Mouse (Mus musculus) embryo, embryonic 9.5 days (tissue): ENCODE results near the gene Lrpap1.

ENCODE experiments used
- DNase-seq: peaks from one replicate; pipeline ENCODE4 v3.0.0-alpha.2; 2017; ENCODE audit errors: extremely low spot score

Lrpap1 gene

DNA sequence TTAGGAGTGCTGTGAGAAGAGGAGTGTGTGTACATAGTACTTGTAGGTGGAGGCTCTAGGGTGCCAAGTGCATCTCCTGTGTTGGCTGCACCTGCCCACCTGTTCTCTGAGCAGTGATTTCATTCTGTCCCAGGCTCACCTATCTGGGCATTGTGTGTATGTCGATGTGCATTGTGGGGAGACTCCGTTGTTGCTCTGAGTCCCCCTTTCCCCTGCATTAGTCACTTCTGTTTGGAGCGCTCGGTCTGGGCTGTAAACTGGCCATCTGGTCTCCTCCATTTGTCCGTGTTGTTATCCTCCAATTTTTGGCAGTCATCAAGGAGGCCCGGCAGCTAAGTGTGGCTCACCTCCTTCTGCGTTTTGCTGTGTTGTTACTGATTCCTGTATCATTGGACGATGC, 14.5 kb upstream of the Lrpap1 start:
- no peak for DNase-seq

DNA sequence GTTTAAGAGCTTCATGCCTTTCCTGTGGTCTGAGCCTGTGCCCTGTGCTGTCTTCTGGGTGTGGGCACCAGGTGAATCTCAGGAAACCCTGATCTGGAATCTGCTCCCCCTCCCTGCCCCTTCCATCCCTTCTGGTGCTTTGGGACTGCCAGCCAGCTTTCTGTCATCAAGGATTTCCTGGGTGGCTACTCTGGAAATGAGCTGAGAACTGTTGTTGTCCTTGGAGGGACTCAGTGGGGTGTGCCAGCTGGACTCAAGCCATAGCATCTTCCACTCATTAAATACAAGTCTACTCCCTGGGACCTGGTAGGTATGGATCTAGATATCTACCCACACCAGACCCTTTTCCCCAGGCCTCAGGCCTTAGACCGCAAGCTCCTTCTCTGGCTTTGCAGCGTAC, 12.9 kb upstream of the Lrpap1 start:
- no peak for DNase-seq

DNA sequence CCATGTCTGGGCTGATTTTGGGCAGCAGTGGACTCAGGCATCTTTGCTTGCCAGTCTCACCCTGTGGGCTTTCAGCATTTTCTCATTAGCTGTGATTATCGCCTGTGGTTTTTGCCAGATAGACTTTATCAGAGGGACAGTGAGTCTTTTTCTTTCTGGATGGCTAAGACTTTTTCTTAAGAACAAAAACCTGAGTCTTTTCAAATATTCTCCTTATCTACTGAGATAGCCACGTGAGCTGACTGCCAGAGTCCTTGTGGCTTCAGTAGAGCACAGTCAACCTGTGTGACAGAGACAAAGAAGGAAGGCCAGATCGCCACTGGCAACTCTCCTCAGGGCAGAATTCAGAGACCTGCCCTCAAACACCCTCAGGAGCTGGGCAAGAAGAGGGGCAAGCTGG, 12.1 kb upstream of the Lrpap1 start:
- no peak for DNase-seq

GRCm38 (mm10) chr5:35116002-35116401, 10.4 kb upstream of the Lrpap1 start:
- no peak for DNase-seq

GRCm38 (mm10) chr5:35112444-35112843, 6.9 kb upstream of the Lrpap1 start:
- no peak for DNase-seq

GRCm38 (mm10) chr5:35105922-35106298, 344 bp upstream of the Lrpap1 start:
- no peak for DNase-seq

DNA sequence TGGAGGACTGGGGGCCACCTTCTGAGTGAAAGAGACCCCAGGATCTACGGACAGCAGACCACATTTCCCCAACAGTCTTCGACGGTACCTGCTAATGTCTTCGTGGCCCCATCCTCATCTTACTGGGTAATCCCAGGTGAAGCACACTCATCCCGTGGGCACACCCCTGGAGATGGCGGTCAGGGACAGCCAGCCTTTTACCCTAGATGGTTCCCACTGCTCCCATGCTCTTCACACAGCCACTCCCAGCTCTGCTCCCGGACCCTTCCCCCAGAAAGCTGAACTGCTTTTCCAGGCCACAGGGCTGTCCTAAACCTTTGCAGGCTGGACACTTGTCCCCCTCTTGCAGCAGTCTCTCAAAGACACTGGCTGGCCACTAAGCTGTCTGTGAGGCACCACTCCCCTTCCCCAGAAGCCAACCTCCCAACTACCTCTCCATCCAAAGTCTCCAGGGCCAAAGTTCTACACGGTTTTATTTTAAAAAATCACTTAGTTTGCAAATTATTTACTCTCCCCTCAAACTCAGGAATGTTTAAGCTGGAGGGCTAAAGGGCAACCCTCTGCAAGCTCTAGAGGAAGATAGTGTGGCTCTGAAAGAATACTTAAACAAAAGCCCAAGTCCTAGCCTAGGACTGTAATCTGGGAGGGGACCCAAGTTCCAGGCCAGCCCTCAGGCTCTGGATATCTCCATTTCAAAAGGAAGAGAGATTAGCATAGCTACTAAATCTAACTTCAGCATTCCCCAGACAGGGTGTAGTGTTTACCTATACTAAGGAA, 1.2 kb downstream of the Lrpap1 start:
- DNase-seq = no peak

DNA sequence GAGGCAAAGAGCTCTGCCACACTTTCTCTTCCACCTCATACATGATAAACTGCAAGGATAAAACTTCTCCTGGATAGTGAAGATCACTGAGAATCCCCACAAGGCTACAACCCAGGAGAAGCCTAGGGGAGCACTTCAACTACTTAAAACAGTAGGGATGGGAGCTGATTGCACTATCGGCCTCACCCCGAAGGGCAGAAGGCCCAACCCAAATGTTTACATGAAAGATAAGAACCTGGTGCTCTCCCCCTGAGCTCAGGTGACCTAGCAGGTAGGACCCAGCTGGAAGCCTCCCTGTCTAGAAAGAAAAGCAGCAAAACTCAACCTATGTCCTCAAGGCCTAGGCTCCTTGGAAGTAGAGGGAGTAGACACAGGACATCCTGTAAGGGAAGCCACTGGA, 2.0 kb downstream of the Lrpap1 start:
- no peak for DNase-seq

- DNase-seq = no peak
Observed at GRCm38 (mm10) chr5:35103086-35103485, 2.5 kb downstream of the Lrpap1 start.

DNA sequence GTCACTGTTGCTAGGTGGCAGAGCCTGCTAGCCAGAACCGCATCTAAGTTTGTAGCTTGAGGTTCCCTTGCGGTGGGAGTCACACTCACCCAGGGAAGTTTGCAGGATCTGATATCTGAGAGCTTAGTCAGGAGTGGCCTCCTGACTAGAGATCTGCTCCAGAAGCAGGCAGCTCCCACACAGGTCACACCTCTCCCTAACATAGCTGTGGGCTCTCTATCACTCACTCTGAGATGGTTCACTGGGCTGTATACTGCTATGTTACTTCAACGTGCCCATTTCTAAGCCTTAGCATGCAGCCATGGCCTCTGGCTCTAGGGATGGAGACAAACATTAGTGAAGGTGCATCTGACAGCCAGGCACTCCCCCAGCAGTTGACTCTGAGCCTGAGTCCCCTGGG, 13.9 kb downstream of the Lrpap1 start:
- DNase-seq = no peak

GRCm38 (mm10) chr5:35089614-35089963, 16.0 kb downstream of the Lrpap1 start:
- DNase-seq = no peak

DNA sequence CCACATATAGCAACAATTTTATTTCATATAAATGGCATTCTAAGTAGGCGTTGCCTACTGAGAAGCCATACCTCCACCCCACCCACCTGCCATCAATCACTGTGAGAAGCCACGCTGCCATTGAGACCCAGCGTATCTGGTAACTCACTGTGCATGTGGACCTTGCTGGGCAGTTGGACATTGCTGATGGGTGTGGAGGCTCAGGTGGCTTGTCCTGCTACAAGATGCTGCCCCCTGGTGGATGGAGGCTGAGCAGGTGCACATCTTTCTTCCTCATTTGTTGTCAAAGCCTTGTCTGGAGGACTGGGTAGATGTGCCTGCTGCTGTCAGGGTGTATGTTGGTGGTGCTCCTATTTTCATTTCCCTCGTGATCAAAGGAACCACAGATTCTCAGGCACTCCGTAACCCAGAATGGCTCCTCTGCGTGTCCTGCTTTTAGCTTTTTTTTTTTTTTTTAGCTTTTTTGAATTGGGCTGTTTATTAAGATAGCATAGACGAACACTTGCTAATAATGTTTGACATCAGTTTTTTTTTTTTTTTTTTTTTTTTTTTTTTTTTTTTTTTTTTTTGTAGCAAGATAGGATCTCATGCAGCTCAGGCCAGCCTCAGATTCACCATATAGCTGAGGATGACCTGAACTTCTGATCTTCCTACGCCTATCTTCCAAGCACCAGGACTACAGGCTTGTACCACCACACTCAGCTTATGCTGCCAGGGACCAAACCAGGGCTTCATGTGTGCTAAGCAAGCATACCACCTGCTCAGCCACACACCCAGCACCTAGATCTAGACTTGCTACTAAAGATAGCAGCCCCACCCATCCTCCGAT, 16.6 kb downstream of the Lrpap1 start:
- peak; percentile 70 for DNase-seq

- no peak for DNase-seq
Observed at GRCm38 (mm10) chr5:35084913-35085312, 20.7 kb downstream of the Lrpap1 start.

DNA sequence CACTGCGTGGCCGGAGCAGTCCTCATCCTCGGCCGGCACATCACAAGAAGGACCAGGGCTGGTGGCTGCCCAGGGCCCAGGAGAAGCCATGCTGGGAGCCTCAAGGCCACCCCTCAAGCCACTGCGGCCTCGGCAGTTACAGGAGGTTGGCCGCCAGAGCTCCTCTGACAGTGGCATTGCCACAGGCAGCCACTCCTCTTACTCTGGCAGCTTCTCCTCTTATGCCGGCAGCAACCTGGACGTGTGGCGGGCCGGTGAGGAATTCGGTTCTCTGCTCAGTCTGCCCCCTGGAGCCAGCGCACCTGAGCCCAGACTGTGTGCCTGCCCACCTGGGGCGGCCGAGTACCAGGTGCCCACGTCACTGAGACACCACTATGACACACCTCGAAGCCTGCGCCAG, 26.5 kb downstream of the Lrpap1 start:
- no peak for DNase-seq

- DNase-seq = no peak
Observed at GRCm38 (mm10) chr5:35076369-35076768, 29.2 kb downstream of the Lrpap1 start.

DNA sequence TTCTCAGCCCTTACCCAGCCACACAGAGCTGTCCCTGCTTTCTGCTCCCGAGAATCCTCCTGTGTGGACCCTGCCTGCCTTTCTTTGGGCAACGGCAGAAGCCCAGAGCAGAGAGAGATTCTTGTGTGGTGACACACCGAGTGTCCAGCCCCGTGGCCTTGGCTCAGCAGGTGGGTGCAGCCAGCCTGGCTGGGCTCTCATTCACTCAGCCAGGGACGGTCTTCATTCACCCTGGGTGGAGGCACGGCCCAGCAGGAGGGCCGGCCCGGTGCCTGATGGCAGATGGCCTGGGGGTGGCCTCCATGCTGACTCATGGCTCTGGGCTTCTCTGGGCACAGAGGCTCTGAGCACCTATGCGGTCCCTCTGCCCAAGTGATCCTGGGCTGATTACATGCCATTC, 31.6 kb downstream of the Lrpap1 start:
- no peak for DNase-seq

- no peak for DNase-seq
Observed at GRCm38 (mm10) chr5:35073235-35073634, 32.3 kb downstream of the Lrpap1 start.

DNA sequence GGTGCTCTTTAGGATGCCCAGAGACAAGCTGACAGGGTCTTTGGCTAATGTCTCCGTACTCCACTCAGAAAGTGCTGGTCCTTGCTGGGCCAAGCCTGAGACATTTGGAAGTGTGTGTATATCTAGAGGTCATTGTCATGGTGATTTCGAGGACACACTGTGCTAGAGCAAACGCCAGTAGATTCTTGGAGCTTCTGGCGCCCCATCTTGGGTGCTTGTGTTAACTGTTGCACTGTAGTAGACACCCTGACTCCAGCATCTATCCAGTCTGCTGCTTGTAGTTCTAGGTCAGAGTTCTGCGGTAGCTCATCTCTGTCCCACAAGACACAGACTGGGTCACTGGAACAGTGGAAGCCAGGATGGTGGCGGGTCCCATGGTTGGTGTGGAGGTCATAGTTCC, 33.7 kb downstream of the Lrpap1 start:
- no peak for DNase-seq

DNA sequence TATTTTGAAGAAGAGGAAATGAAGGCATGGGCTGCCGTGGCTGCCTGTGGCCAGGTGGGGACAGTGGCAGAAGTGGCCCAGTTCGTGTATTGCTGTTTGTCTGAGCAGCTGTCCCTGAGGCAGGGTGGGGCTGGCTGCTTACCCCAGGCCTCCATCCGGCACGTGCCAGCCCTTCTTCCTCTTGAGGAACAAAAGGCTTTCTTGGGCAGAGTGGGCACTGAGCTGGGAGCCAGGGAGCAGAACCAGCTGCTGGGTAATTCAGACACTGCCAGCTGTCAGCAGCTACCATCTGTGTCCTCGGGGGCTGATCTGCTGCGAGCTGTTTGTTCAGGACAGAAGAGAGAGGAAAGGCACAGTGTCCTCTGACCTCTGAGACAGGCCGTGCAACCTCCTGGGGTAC, 34.6 kb downstream of the Lrpap1 start:
- no peak for DNase-seq

GRCm38 (mm10) chr5:35070314-35070713, 35.3 kb downstream of the Lrpap1 start:
- no peak for DNase-seq

DNA sequence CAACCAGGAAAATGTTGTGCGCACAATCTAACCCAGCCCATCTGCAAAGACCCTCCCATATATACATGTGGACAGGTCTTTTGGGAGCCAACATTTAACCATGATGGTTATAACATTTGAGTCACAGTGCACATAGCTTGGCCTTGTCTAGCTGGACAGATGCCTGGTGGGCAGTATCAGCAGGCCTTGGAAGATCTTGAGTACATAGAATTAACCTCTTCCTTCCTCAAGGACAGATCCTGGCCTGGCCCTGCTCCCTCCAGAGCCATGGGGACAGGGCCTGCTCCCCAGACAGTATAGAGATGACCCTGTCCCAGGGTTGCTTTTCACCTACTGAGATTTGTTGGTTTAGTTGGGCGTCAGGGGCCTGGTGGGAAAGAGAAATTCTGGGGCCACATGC, 35.7 kb downstream of the Lrpap1 start:
- no peak for DNase-seq

- DNase-seq = no peak
Observed at GRCm38 (mm10) chr5:35060098-35060497, 45.5 kb downstream of the Lrpap1 start.

DNA sequence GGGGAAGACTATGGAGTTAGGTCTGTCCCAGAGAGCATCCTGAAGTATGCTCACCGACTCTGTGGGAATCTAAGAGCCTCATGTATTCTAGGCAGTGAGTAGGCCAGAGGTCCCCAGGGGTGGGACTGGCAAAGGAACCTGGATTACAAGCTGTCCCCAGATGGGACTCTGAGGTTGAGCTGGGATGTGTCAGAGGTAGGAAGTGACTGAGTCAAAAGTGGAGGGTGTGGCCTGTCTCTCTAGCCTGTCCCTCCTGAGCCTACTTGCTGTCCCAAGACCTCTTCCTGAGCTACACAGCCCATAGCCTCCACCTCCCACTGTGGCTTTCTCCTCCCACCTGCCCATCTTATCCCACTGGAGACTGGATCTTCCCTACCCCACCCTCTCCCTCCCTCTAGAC, 47.4 kb downstream of the Lrpap1 start:
- DNase-seq = no peak
